Mouse (Mus musculus) CH12F3 (cell line): ENCODE data around the gene Fgfr2.

ENCODE experiments used
- in situ Hi-C: fragments of 300-500 bp; cut with MboI; formaldehyde crosslinking; loops from 2 replicates; pipeline ENCODE4 v1.14.3; 2020; ENCODE audit warnings: low sequenced_read_pairs

The Fgfr2 gene

GRCm38 (mm10) chr7:130836066-130836465 lies 2287.1 kb downstream of the Fgfr2 start:
- in situ Hi-C loops: no loop called here

- in situ Hi-C loops: no loop called here
Observed at GRCm38 (mm10) chr7:130834958-130835861, 2287.9 kb downstream of the Fgfr2 start.

- in situ Hi-C loops: no loop called here
Observed at GRCm38 (mm10) chr7:130834299-130834698, 2288.9 kb downstream of the Fgfr2 start.

GRCm38 (mm10) chr7:130831586-130831985 lies 2291.6 kb downstream of the Fgfr2 start:
- in situ Hi-C loops: no loop called here

- in situ Hi-C loops: no loop called here
Observed at GRCm38 (mm10) chr7:130828475-130828874, 2294.7 kb downstream of the Fgfr2 start.

GRCm38 (mm10) chr7:130827844-130828403 lies 2295.2 kb downstream of the Fgfr2 start:
- in situ Hi-C loops: no loop called here

- in situ Hi-C loops: no loop called here
Observed at GRCm38 (mm10) chr7:130827431-130827830, 2295.7 kb downstream of the Fgfr2 start.

- in situ Hi-C loops: no loop called here
Observed at GRCm38 (mm10) chr7:130826343-130826742, 2296.8 kb downstream of the Fgfr2 start.

GRCm38 (mm10) chr7:130823992-130824391 lies 2299.2 kb downstream of the Fgfr2 start:
- in situ Hi-C loops: no loop called here

- in situ Hi-C loops: no loop called here
Observed at GRCm38 (mm10) chr7:130819624-130820023, 2303.5 kb downstream of the Fgfr2 start.

- in situ Hi-C loops: no loop called here
Observed at GRCm38 (mm10) chr7:130818813-130819212, 2304.3 kb downstream of the Fgfr2 start.

GRCm38 (mm10) chr7:130816243-130816642 lies 2306.9 kb downstream of the Fgfr2 start:
- in situ Hi-C loops: no loop called here

GRCm38 (mm10) chr7:130815601-130816000 lies 2307.5 kb downstream of the Fgfr2 start:
- in situ Hi-C loops: no loop called here

- in situ Hi-C loops: no loop called here
Observed at GRCm38 (mm10) chr7:130812407-130812806, 2310.7 kb downstream of the Fgfr2 start.

- in situ Hi-C loops: no loop called here
Observed at GRCm38 (mm10) chr7:130810238-130810637, 2312.9 kb downstream of the Fgfr2 start.

GRCm38 (mm10) chr7:130808694-130809093 lies 2314.5 kb downstream of the Fgfr2 start:
- in situ Hi-C loops: no loop called here

GRCm38 (mm10) chr7:130807749-130808148 lies 2315.4 kb downstream of the Fgfr2 start:
- in situ Hi-C loops: no loop called here

GRCm38 (mm10) chr7:130804991-130805390 lies 2318.2 kb downstream of the Fgfr2 start:
- in situ Hi-C loops: no loop called here

- in situ Hi-C loops: no loop called here
Observed at GRCm38 (mm10) chr7:130803251-130803825, 2319.8 kb downstream of the Fgfr2 start.

- in situ Hi-C loops: no loop called here
Observed at GRCm38 (mm10) chr7:130801811-130802210, 2321.3 kb downstream of the Fgfr2 start.

- in situ Hi-C loops: no loop called here
Observed at GRCm38 (mm10) chr7:130800681-130801080, 2322.5 kb downstream of the Fgfr2 start.

GRCm38 (mm10) chr7:130799418-130799817 lies 2323.7 kb downstream of the Fgfr2 start:
- in situ Hi-C loops: no loop called here
